Mouse (Mus musculus) frontal cortex, adult 2 months (tissue): Measurements from ENCODE around the gene Wdr17. TPM values are rescaled to one million over a fixed set of nuclear protein-coding genes. Genes with fewer than 3 reads are reported as not detected.

Source experiments
- DNase-seq, 2 experiments: peaks; one replicate each; pipeline ENCODE4 v3.0.0; 2022; ENCODE audit warnings: low spot score in 1 of 2; ENCODE audit errors: extremely low spot score in 1 of 2
- polyA plus RNA-seq: library from polyadenylated mRNA; depleted of rRNA; stranded (reverse); fragments of >200 nt; gene quantifications from 2 replicates; pipeline ENCODE4 v1.2.3, GENCODE M21; 2012; rRNA removed

The Wdr17 gene
- polyA plus RNA-seq, result 23.9 and 24.7 TPM in 2 replicates

DNA sequence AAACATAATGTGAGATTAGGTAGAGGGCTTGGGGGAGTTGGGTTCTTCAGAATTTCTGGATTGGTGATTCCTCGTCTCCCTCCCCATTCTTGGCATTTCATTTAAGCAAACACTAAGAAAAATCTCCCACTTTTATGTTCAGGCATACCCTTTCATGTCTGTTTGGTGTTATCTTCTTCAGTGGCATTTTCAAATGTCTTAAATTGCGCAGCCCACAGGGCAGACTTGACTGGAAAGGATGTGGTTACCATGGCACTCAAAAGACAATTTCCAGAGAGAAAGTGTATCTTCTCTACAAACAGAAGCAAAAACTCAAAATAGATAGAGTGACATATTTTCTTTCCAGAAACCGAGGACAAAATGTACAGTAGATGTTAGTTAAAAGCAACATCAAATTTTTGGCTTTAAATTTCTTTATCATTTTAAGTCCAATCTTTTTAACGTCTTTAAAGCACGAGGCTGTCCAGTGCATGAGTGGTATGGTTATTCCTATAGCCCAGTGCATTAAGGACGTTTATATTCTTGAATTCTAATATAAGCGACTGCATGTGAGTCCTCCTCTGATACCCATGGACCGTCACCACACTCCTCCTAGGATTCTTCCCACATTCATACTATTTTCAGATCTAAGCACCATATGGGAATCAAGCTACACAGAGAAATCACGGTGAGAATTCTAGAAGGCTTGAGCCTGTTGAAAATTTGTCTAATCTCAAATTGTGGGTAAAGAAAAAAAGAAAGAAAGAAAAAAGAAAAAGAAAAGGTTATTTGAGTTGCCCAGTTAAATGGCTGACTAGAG is at the start of gene Wdr17:
Gene Wdr17, minus strand, starts transcription at position 198 of the 799 bp plus-strand sequence.
- DNase-seq, result peak; percentile 69 to 70

DNA sequence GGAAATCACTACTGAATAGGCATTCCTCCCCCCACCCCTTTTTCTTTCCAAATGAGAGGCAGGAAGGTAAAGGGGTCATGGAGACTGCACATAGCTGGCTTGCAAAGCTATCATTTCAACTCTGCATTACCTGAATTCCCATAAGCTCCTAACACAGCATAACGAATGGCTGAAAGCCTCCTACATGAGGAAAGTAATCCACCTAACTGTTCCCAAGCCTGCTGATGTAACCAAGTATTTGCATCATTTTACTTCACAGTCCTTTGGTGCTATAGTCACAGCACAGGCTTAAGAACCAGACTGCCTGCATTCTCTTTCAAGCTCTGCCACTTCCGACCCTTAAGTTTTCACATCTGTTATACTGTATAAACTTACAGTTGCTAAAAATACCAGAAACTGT is 45.3 kb upstream of the Wdr17 start:
- no peak for DNase-seq

DNA sequence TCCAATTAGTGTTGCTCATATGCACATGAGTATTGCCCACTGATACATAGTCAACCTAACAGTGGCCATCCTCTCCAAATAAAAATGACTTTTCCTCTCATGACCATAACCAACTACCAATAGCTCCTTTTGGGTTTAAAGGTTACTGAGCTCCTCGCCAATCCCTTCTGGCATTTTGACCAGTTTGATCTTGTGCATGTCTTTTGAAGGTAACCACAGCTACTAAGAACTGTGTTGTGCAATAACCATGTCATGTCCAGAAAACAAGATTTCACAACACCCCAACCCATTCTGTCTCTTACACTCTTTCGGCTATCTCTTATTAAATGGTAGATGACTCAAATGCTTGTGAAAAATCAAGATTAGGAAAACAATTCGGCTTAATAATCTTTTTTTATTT is 38.0 kb upstream of the Wdr17 start:
- DNase-seq, result no peak

DNA sequence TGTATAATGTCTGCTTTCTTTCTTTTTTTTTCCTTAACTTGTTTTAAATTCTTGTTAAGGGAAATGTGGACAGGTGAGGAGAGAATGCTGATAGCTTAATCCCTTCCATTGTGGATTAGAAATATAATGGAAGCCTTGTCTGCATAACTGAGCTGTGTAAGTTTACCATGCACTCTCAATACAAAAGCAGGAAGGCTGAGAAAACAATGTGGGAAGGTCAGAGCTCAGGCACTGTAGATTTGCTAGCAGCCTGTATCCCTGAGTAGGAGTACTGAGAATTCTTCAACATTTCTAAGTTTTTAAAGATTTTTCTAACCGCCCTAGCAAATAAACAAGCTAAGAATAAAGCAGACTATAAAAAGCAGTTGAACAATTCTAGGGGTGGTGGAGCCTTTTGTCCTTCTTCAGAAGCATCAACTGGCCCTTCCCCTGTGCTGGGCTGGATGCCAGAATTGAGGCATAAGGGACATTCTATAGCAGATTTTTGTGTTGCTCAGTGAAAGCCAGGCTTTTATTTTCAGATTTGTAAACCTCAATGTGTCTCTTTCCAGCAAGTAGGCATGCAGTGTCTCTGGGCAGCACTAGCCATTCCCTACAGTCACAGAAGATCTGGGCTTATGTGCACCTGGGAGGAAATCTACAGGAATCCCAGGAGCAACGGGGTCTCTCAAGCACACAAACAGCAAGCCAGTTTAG is 35.3 kb upstream of the Wdr17 start:
- DNase-seq, result peak; percentile 19 to 39

DNA sequence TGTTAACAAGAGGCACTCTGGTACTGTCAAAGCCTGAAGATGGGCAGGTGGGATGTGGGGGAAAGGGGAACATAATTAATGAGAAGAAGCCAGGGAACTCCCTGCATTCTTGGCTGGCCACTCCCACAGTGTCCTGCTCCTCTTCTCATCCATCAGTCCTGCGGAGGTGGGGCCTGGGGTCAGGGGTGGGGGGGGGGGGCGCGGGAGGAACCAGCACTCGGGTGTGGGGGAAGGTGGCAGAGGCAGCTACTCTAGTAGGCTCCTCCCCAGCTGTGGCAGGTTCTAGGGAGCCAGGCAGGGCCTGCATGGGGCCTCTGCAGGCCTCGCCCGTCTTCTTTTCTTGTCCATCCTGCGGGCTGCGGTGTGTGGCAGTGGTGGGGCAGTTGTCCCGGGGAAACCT is 30.7 kb upstream of the Wdr17 start:
- DNase-seq, result no peak

DNA sequence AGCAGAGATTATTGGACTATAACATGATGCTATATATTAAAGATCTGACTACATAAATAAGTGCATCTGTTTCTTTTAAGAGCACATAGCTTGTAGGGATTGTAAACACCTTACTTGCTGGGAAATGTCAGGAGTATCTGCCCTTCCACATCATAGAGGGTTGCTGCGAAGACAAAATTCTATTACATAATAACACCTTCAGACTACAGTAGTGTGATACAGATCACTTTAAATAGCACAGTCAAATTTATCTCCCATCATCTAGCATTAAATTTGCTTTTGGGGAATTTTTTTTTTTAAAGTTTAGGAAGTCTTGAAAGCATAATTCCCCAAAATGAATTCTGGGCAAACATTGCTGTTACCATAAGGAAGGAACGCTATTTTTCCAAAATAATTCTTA is 25.9 kb upstream of the Wdr17 start:
- no peak for DNase-seq

DNA sequence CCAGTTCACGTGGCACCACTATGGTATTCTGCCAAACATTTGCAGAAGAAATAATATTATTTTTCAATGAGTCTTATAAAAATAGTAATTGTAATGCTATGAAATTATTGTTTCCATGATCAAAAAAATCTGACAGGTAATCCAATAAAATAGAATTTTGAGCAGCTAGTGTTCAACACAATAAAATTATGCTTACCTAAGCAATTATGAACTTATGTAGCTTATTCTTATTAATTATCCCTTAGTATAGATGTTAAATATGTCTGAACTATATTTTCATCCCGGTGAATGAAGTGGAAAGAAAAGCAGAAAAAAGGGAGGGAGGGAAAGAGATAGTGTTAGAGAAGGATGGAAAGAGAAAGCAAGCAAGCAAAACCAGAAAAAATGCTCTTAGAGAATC is 12.5 kb upstream of the Wdr17 start:
- no peak for DNase-seq

DNA sequence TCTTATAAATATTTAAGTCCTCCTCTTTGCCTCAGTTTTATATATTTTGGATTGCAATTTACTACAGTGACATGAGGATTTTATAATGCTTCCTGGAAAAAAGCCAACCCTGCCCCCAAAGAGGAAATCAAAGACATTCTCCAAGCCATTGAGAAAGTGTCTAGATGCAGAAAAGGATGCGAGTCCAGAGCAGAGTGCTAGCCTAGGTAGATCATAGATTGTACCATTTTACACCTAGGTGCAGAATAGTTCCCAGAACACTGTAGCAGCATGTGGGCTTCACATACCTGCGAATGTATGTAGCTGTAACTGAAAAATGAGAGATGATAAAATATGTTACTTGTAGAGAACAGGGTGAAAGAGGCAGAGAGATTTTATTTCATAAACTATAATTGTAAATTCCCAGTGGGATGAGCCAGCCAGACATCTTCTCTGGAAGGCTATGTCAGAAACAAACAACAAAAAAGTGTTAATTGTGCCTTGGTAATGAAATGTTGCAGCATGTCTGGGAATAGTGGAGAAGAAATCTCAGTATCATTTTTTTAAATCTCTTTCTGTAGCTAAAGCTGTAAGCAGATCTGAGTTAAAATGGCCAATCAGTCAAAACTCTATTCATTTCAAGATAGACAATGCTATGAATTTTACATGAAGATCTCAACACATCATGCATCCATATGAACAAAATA is 7.8 kb upstream of the Wdr17 start:
- no peak for DNase-seq

DNA sequence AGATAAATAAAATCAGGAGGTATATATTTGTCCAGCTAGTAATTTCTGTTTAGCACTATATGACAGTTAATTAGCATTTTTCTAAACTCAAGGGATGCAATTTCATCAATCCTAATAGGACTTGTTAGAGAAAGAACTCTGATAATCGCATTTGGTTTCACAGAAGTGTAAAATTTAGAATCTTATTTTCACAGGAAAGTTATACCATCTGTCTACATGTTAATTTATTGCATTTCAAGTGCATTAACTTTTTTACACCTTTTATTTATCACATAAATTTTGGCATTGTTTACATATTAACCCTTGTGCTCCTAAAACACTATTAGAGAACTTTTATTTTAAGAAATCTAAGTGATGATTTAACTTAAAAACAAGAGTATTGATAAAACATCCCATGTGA is 7.2 kb upstream of the Wdr17 start:
- no peak for DNase-seq

DNA sequence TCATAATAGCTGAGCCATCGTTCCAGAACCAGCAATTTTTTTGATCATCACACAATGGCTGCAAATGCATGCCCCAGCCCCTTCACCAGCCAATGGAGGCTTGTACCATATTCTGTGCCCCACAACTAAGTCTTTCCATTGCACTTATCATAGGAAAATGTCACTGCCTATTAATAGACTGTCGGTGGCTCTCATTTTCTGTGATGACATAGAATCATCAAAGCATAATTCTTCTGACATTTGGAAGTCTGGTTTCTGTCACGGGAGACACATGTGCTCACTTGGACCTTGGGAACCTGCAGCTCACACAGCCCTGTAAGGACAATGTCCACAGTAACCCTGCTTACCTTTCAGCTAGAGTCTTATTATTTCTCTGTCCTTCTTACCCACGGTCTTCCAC is 424 bp downstream of the Wdr17 start:
- DNase-seq, result no peak

DNA sequence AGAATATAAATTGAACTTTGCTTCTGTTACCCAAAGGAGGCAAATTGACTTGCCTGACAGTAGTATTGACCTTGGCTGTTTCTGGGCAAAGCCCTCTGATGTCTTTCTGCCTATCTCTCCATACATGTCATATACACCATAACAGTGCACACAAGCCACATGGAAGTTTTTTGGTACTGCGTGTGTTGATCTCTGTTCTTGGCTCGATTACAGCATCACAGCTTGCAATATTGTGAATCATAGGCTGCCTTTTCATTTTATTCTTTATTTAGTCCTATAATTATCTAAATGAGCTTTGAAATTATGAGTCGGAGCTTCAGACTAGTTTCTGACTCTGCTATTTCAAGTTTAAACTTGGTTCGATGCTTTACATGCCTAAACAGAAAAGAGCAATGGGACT is 10.5 kb downstream of the Wdr17 start:
- DNase-seq, result peak in 1 of 2 experiments; percentile 48

DNA sequence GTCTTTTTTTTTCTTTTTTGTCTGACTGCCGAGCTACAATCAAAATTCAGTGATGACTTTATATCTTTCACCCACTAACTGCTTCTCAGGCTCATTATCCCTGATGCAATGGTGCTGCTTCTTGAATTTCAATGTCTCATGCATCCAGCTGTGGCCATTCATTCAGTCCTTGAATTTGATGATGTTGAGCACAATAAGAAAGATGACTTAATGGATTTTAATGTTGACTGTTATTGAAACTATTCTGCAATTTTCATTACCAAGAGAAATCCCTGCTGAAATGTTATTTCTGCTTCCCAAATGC is 22.3 kb downstream of the Wdr17 start:
- DNase-seq, result no peak

DNA sequence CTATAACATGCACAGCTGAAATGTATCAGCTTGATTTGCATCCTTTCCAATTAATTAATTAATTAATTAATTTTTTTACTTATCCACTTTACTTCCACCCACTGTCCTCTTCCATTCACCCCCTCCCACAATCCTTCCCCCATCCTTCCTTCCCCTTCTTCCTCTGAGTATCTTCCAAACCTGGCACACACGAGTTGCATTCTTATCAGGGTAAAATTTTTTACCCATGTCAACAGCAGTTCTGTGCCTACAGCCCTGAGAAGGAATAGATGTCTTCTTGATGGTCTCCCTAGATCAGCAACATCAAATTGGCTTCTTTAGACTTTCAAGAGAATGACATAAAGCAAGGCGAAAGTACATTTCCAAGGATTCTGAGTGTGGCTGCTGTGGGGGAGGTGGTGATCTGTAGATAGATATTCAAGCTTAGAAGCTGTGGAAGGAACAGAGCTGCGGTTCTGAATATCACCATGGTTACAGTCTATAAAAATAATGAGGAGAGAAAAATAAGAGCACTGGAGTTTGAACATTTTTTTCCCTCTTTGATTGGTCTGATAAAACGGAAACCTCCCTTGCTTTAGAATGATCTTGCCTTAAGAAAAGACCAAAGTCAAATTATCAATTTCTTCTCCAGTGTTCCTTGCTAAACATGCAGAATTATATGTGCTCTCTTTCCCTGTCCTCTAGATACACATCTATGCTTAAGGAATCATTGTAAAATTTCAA is 22.8 kb downstream of the Wdr17 start:
- DNase-seq, result peak; percentile 77 to 82

DNA sequence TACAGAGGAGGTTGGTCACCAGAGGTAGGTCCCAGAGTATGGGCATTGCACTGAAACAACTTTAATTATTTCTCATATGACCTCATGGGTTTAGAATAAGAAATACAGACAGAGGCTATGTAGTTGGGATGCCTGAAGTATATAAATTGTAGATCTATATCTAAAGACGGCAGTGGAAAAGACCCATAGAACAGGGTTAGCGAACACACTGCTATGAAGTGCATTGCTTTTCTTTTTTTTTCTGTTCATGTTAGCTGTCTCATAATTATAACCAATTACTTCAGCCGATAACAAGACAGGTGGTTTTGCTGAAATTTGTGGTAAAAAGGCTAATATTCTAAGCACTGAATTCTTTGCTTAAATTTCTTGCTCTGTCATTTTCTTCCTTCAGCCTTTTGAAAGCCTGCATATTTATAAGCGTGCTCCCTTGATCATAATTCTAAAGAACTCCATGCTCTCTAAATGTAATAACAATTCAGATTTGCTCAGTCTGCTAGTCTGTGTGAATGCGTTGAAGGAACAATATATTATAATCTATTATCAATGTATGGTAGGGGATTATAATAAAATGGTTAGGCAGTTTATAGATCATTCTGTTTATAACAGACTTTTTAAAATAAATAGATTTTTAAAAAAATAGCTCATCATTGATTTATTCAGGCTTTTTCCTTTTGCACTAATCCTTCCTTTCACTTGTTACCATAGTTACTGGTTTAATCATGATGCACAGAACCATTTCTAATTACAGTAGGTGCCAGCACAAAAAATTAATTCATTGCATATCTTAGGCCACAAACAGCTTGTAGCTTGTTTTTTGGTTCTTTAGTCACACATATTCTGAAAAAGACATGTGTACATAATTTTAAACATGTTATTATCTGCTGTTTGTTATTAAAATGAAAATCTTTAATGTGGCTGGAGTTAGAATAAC is 50.7 kb downstream of the Wdr17 start:
- DNase-seq, result no peak

DNA sequence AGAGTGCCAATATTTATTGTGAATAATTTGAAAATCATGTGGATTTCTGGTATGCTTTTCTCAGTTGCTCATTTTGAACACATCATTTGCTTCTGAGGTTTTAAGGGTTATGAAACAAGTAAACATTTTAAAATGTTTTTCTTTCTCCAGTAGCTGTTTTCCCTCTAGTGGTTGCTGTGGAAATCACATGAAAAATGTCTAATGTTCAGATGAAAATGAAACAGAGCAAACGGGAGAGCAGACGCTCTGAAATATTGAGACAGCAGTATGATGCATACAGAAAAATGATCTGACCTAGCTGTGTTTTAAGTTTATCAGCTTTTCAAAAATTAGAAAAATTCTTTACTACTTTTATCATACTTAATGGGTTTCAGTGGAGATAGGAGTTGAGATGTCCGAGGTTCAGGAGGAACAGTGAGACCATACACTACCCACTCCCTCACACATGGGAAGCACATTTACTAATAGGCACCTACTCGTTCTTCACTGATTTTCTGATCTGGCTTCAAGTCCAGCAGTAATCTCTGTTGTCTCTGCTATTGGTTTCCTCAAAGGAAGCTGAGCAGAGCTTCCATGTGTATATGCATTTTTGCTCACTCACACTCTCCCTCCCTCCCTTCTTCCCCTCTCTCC is 57.1 kb downstream of the Wdr17 start:
- peak in 1 of 2 experiments; percentile 82 for DNase-seq

DNA sequence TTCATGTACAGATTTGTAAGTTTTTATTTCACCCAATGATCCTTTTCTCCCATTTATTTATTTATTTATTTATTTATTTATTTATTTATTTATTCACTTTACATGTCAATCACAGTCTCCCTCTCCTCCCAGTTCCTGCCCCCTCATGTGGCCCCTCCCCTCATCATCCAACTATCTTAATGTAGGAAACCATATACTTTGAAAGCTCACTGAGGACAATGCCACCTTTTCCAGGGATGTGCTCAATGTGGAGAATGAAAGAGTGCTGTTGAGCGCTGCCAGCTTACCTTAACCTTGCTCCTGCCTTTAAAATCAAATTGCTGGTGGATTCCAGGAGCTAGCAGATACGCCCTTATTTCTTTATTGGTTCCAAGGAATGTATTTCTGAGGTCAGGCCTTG is 59.0 kb downstream of the Wdr17 start:
- DNase-seq, result no peak

DNA sequence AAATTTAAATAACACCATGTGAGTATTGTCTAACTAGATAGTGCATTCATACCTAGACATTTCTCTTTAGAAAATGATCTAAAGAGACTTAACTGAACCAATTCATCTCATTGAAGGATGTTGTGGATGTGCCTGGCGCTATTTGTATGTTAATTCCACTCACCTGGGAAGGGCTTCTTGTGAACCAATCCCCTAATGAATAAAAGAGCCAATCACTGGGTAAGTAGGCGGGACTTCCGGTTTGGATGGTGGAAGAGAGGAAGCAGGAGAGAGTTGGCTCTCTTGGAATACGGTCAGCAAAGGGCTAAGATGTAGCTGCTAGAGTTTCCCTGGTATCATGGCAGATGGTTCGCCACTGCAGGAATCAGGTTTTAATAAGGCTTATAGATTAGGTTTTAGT is 64.0 kb downstream of the Wdr17 start:
- no peak for DNase-seq

DNA sequence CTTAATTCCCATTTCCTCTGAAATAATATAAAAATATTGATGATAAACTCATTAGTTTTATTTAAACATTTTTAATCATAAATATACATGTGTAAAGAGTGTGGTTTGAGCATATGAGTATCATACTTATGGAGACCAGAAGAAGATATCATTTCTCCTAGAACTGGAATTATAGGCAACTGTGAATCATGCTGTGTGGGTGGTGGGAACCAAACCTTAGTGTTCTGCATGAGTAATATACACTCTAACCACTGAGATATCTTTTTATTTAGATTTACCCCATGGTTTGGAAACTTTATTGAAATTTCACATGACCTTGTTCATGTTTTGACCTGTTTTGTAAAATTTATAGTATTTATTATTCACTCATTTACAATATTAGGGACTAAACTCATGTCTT is 68.3 kb downstream of the Wdr17 start:
- DNase-seq, result peak in 1 of 2 experiments; percentile 45

DNA sequence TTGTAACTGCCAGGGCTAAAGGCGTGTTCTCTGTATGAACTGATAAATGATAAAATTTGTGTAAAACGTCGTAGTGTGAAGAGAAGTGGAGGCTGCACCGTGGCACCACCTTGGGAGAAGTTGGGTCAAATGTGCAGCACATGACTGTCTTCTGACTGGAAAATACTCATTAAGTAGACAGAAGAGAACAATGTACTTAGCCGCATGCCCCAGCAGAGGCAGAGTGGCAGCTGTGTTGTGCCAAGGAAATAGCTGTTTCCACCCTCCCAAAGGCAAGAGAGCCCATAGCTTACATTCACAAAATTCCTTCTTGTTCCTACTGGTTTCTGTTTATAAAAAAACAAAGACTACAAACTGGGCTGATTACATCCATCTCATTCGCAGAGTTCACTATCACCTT is 78.8 kb downstream of the Wdr17 start:
- DNase-seq, result no peak

DNA sequence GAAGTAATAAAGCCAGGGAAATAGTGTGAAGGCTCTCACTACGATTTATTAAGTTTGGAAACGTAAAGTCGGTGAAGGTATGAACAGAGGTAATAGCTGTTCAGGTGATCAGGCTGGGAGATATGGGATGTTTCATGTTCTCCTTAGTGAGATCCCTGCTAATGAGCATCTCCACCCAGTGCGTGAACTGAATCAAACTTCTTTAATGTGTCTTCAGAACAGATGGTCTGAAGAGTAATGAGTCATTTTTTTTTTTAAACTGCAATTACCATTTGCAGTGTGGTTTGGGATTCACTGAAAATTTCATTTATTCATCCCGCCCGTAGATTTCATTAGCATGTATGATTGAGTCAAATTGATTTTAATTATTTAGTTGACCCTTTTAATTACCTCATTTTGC is 80.8 kb downstream of the Wdr17 start:
- peak in 1 of 2 experiments; percentile 26 for DNase-seq
